Mouse (Mus musculus): ENCODE measurements around the gene Tnfrsf4.

Tnfrsf4 gene

DNA sequence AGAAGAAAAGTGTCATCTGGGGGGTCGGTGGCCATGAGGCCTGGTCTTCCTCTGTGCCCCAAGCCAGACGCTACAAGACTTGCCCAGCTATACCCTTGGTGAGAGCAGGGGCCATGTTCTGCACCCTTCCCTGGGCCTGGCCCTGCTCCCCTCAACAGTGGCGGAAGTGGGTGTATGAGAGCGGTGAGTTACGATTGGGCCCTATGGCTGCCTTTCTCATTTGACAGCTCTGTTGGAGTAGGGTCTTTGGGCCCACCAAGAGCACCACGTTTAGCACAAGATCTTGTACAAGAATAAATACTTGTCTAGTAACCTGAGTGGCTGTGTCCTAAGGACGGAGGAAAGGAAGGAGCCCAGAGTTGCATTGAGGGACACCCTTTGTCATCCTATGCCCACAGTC, 14.9 kb downstream of the Tnfrsf4 start:
- DNase-seq (ENCODE audit: low read depth), result peak; percentile 78

DNA sequence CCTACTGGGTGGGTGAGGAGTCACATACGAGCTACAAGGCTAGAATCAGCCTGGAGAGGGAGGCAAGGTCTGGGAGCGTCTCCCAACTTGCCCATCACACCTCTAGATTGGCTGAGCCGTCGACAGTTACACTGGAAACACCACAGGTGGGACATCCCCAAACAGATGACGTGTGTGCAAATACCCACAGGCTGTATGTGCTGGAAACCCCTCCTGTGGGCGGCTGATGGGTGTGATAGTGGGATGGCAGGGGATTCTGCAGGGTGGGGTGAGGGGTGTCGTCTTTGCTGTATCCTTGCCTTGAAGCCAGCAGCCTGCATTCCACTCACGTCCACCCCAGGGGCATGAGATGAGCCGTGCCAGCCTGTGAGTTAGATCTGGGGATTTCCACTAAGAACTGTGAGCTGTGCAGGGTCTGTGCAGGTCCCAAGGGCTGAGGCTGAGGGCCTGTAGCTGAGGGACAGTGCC, 17.0 kb downstream of the Tnfrsf4 start:
- peak; percentile 92 for DNase-seq (ENCODE audit: low read depth)

DNA sequence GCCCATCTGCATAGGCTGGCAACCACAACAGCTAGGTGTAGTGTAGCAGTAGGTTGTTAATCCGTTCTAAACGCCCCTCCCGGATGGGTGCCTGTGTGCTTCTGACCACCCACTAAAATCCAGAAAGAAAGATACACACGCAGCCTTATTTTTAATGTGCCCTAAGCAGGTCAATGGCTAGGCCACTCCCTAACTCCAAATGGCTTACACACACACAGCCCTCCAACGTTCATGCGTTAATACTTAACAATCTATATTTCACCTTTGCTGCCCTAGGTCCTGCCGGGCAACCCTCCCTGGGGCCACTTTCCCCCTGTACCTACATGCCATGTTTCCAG, 17.6 kb downstream of the Tnfrsf4 start:
- DNase-seq (ENCODE audit: low read depth), result no peak

DNA sequence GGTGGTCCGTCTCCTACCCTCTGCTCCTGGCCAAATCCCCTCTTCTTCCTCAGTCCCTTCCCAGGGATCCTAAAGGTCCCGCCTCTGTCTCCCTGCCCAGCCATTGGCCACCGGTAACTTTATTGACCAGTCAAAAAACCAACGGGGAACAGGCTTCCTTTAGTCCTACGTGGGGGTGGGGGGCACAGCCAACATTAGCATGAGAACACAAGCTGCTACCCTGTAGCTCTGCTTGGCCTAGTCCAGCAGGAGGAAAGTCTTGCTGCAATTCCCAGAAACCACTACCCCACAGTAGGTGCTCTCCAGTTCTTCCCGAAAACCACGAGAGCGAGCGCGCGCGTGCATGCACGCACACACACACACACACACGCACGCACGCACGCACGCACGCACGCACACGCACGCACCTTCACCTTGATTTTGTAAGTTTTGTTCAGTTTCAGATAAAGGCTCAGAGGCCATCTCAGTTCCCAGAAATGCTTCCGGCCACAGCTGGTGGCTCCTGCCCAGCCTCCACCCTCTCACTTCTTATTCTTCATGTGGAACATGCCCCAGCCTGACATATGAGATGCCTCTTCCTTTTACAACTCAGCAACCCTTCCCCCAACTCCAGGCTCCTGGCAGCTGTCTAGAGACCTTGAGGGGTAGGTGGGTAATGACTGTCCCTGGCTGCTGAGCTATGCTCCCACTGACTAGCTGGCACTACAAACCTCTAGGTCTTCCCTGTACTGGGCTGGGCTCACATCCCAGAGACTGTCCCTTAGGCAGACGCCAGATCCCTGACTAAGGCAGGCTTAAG, 18.1 kb downstream of the Tnfrsf4 start:
- DNase-seq (ENCODE audit: low read depth), result peak; percentile 91

DNA sequence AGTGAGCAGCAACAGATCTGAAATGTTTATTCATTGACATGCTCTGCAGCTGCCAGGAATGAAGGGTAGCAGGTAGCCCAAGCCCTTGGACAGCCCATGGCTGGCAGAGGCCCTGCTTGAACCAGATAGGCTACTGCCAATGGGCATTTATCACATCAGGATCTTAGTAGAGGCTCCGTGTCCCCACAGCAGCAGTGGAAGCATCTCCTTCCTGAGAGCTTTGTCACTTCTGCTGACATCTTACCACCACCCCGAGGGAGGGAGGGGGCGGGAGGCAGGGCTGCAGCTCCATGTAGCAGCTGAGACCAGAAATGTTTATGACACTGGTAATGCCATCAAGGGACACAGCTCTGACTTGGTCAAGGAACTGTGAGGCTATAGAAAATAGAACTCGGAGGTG, 19.2 kb downstream of the Tnfrsf4 start:
- DNase-seq (ENCODE audit: low read depth), result peak; percentile 84

DNA sequence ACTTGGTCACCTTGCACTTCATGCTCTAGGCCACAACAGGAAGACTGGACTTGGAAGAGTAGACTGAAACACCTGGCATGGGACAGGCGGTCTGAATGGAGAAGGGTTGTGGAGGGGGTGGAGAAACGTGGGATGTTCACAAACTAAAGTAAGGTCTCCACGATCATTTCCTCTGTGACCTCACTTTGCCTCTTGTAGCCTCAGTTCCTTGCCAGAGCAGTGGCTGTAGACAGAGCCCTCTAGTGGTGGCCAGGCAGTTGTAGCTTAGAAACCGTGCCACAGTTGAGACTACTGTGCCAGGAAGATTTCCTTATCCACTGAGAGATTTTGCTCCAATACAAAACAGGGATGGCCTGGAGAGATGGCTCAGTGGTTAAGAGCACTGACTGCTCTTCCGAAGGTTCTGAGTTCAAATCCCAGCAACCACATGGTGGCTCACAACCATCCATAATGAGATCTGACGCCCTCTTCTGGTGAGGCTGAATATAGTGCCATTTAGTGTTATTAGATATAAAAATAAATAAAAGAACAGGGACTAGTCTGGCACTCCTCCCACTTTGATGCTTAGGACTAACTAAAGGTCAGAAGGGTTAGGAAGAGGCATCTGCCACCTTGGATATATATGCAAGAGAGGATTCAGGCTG, 20.0 kb downstream of the Tnfrsf4 start:
- peak; percentile 93 for DNase-seq (ENCODE audit: low read depth)

DNA sequence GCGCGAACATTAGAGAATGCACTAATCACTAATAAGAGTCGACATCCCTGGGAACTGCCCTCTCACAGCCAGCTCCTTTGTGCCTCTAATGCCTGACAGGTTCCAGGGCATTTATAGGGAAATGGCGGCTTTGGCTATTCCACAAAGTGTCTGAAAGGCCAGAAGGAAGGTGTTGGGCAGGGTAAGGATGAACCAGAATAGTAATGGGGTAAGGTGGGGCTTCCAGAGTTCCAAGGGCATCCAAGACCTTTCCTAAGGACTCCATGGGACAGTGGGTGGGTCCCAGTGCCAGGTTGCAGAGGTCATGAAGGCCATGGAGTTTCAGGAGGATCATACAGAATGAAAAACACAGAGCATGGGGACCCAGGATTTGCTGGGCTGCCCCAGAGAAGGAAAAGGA, 20.7 kb downstream of the Tnfrsf4 start:
- DNase-seq (ENCODE audit: low read depth), result no peak

DNA sequence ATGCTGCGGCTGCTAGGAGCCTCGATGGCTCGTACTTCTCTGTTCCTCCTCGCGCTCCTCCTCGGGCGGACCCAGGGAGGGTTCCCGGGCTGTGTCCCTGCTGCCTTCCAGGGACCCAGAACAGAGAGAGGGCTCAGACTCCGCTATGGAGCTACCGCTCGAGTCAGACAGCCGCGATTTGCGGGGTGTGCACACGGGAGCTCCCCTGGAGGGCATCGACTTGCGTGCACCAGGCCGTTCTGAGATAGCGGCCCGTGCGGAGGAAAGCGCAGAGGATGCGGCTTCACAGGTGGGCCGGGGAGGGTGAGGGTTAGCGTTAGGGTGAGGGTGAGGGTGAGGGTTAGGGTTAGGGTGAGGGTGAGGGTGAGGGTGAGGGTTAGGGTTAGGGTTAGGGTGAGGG, 21.3 kb downstream of the Tnfrsf4 start:
- DNase-seq (ENCODE audit: low read depth), result peak; percentile 64

DNA sequence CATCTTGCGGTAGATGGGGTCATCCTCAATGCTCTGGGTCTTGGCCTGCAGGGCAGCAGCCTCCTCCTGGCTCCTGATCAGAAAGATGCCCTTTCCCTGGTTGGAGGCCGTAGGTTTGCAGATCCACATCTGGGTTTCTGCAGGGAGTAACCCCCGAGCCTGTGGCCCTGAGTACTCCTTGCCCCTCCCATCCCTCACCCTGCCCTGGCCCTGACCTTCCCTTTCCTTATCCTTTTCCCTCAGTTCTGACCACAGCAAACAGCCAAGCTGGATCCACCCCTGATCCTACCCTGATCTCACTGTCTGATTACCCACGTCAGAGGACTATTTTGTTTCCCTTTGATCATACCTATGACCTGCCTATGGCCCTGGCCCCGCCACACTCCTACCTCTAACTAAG, 31.1 kb downstream of the Tnfrsf4 start:
- DNase-seq (ENCODE audit: low read depth), result no peak

DNA sequence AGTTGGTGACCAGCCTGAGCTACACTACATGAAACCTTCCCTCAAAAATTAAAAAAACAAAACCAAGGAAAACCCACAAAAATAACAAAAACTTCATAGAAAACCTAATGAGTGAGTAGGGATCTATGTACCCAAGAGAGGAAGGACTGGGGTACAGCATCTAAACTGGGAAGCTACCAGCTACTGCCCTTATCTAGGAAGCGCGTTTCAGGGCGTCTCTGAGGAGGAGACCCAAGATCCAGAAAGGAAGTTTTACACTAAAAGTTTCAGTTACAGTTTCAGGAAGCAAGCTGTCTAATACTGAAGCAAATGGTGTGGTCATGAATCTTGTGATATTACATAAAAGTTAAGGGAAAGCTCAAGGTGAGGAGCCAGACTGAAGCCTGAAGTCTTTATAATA, 36.1 kb downstream of the Tnfrsf4 start:
- DNase-seq (ENCODE audit: low read depth), result no peak

DNA sequence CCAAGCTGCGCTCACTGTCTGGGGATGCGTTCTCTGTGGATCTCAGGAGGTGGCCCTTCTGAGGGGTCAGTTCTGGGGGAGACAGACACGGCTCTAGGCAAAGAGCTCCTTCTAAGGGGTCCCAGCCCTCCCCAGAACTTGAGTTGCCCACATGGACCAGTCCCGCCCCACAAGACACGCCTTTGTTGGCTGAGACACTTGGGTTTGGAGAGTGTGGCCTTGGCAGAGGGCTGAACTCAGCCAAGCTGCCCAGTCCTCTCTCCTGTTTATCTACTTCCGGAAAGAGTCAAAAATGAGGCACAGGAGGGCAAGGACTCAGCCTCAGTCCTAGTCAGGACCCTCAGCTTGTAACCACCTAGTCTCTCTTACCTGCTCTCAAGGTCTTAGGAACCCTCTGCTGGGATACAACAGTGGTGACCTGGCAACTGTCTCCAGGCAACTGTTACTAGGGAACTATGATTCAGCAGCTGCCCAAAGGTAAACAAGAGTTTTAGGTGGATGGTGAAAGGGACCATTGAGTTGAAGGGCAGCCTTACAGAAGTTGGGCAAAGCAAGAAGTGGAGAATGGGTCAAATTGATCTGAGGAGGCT, 36.8 kb downstream of the Tnfrsf4 start:
- DNase-seq (ENCODE audit: low read depth), result no peak

DNA sequence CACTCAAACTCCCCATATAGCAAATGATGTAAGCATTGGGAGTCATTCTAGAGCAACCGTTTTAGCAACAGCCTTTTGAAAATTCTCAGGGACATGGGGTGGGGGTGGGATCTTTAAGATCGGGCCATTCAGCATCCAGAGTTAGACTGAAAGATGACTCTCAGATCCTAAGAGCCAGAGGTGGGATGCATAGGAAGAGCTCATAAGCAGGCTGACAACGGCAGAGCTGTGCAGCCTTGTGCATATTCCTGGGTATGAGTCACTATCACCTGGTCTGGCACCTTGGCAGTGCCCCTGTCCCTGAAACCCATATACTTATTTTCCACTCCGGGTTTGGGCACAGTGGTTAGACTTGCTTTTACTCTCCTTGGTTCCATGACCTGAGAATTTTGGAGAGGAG, 39.5 kb downstream of the Tnfrsf4 start:
- DNase-seq (ENCODE audit: low read depth), result no peak

DNA sequence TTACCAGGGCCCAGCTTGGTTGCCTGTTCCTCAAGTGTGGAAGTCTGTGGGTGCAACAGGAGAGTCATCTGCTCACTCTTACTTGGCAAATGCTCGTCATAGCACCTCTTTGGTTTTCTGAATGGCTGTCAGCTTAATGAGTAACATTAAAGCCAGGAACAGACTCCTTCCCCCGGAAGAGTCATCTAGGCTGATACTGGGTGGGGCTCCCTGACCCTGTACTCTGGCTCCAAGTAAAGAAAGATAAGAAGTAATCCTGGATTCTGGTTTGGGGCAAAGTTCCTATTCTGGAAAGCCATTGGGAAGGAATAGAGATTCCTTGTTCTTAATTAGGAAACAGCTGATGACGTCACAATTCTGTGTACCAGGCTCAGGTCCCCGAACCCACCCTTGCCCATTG, 40.5 kb downstream of the Tnfrsf4 start:
- no peak for DNase-seq (ENCODE audit: low read depth)

DNA sequence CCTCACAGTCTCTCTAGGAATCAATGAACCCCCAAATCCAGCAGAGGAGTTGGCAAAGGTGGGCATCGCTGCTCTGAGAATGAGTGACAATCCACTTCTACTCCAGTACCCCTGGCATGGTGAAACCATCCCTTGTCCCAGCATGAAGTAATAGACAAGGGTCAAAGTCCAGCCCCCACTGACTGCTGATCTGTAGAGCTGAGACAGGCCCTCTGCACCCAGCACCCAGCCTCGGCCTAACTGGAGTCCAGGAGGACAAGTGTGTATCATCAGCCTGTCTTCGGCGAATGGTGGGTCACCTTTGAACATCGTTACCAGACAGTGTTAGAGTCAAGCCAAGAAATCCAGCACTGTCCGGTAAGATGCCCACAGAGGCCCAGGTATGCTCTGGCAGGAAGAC, 41.0 kb downstream of the Tnfrsf4 start:
- DNase-seq (ENCODE audit: low read depth), result no peak

DNA sequence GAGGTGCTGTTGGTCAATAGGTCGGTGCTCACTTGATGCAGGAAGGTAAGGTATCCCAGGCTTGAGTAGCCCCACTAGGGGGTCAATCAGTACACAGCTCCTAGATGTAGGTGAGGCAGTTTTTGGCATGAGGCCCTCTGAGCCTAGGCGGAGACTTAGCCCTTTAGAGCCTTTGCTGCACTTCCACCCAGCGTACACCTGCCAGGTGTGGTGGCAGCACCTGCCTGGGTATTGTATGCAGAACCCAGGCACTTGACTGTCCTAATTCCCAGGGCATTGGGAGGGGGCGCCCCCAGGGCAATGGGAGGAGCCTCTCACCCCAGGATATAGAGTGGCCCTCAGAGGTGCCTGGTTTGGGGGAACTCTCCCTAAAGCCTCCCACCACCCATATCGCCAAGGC, 41.5 kb downstream of the Tnfrsf4 start:
- no peak for DNase-seq (ENCODE audit: low read depth)

DNA sequence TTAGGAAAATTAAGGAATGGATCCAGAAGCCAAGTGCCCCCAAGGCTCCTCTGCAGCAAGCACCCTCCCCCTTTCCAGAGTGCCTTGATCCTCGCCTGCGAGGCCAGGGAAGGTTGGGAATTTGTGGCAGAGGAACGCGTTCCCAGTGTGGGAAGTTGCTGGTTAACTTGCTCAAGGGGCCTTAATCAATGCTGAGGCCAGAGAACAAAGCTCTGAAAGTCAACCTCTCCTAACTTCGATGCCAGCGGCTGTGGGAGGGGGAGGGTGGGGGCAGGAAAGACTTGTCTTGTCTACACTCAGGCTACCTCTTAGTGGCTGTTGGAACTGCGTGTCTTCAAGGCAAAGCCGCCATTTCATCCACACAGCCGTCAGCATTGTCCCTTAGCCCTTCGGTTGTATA, 44.1 kb downstream of the Tnfrsf4 start:
- DNase-seq (ENCODE audit: low read depth), result no peak

DNA sequence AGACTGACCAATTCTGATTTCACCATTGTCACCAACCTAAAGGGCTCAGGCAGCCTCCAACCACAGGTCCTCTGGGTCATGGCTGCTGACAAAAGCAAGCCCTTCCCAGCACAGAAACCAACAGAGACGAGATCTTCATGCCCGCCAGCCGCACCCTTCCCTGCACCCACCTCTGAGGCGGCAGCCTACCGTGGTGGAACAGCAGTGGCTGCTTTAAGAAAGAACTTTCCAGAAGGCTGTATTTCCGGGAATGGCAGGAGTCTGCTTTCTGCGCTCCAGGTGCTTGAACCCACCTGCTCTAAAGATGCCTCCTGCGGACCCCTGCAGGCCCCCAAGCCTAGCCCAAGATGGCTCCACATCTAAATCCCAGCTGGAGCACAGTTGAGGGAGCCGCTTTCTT, 45.2 kb downstream of the Tnfrsf4 start:
- DNase-seq (ENCODE audit: low read depth), result no peak

DNA sequence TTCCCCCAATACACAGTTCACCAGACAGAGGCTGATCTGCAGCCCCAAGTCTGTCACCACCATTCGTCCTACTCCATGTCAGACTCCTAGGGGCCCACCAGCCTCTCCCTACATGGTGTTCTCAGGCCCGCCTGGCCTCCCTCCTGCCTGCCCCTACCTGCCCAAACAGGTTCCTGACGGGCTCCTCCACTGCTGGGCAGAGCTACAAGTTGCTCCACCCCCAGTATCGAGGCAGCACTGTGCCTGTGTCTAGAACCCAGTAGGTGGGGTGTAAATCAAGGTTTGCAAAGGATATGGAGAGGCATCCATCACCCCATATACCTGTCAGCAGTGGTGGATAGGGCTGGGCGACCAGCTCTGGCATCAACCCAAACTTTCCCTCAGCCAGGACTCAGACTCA, 45.6 kb downstream of the Tnfrsf4 start, which contains the start of gene Ttll10:
TSS of gene Ttll10 (minus strand) at position 154 of the 400 bp plus-strand sequence.
- DNase-seq (ENCODE audit: low read depth), result no peak

DNA sequence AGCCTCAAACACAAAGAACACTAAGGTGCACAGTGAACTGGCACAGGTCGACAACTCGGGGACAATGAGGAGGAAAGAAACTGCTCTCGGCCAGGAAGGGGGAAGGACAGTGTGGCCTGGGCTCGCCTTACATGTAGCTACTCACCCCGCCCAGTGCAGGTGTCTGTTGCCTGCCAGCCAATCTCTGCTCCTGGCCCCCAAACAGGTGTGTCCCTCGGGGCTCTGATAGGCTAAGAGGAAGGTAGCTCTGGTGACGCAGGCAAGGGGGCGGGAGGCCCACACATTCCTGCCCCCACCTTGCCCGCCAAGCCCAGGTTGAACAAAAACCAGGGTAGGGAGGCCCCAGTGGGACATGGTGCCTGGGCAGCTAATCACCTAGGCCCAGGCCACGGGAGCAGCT, 46.1 kb downstream of the Tnfrsf4 start:
- no peak for DNase-seq (ENCODE audit: low read depth)

DNA sequence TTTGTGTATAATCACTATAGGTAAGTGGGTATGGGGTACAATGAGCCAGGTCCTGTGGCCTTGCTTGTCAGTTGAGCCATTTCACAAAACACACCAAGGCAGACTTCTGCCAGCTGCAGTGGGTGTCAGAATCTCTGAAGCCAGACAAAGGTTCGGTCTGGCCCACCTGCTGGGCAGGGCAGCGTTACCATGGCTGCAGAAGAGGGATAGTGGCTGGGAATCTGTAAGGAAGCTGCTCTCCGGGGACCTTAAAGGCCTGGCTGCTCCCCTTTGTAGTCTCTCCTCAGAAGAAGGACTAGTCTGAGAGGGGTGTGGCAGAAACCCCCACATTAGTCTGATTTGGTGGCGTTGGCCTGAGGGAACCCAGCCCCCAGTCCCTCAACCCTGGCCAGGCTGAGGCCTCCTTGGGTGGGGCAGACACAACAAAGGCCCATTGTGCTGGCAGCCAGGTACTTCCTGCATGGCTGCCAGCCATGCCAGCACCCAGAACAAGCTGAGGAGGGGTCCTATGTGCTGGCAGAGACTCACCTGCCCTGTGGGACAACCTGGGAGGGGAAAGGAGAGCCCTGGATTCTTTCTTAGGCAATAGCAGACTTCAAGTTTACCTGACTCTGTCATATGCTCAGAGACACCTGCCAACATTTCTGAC, 50.3 kb downstream of the Tnfrsf4 start:
- DNase-seq (ENCODE audit: low read depth), result no peak

DNA sequence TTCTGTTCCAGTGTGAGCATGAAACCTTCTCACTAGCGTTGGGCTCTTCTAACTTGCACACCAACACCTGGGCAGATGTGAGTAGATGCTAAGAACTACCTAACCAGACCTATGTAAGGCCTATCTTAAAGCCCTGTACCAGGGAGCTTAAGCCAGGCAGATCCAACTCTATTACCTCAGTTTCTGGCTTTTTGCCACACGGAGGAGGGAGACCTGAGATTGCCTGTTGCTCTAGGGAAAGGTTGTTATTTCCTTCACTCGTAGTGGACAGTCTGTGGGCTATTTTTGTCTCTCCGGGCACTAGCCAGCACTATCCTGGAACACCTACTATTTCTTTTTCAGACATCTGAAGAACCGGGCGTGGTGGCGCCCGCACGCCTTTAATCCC, 50.9 kb downstream of the Tnfrsf4 start:
- no peak for DNase-seq (ENCODE audit: low read depth)

DNA sequence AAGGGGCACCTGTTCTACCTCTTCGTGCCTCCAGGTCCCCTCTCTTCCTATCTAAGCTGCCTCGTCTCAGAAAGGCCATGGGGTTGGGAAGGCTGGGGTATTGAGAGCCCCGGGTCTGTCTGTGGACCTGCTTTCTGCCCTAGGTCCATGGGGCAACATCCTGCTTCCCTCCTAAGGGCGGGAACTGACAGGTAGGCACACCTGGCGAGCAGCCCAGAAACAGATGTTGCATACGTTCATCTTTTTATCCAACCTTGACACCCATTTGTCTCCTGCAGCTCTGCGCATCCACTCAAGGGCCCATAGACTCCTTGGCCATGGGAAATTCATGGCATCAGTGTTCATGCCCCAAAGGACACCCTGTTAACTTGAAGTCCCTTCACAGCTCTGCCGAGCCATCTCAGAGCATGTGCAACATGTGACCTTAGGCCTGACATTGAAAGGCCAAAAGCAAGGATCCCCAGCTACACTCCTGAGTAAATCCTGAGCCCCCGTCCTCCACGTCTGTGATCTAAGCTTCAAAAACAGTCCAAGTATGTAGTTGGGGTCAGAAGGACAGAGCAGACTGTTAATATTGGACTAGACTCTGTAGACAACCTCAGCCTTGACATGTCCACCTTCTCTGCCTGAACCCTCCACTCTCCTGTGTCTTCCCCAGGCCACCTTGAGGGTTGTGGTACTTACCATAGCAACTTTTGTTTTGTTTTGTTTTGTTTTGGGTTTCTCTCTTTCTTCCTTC, 51.7 kb downstream of the Tnfrsf4 start:
- DNase-seq (ENCODE audit: low read depth), result no peak
